Mouse (Mus musculus) G1E-ER4 (cell line): ENCODE results near the gene Gm20388. TPM values are rescaled to one million over a fixed set of nuclear protein-coding genes. Genes with fewer than 3 reads are reported as not detected.

Experiments used
- GATA1 ChIP-seq: IDR thresholded peaks from one replicate; pipeline ENCODE4 v1.8.0; 2012; ENCODE audit warnings: low read length, inconsistent platforms
- polyA plus RNA-seq: library from polyadenylated mRNA; stranded (reverse); fragments of >175 nt; gene quantifications from 2 replicates; pipeline ENCODE4 v1.2.3, GENCODE M21; 2012

Gene Gm20388
- polyA plus RNA-seq, 1 experiment = not detected

DNA sequence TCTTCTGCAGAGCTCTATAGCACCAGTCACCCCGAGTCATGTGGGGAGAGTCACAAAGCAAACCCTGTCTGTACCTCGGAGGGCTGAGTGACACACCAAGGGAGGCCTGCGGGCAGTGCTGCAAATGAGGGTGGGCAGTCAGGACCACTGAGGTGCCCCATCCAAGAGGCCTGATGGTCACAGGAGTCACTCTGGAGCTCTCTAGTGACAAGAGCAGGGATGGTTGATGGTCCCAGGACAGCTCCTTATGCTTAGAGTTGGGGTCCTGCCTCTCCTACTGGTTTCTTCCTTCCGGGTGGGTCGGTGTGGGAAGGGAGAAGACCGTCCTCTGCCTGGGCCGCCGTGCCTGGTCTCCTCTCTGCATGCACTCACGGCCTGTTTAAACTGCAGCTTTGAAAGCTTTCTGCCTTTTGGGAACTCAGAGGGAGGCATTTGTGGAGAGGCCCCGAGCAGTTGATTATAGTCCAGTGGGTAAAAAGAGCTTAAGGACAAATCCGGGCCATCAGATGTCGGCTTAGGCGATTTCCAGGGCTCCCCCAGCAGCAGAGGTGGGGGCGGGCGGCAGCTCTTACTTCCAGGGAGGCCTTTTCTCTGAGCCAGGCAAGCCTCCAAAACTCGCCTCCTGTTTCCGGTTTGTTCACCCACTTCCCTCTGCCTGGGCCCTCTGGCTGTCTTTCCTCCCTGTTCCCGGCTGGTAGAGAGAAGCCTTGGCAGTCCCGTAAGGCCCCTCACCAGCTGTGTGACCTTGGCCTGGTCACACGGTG is 516.2 kb downstream of the Gm20388 start:
- no peak for TF ChIP-seq GATA1

DNA sequence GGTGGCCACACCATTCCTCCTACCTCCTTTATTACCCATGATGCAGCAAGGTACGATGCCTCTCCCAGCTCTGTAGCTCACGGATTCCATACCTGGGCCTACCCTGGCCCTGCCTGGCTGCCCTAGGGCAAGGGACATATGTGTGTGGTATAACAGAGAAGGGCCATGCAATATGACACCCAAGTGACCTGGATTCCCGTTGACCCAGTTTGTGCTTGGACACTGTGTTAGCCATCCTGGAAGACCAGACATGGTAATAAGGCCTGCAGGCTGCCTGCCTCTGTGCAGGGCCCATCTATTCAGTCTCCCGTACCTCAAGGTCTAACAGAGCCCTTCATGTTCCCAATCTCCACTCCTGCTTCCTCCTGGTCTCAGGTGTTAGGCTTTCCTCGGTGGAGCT is 517.9 kb downstream of the Gm20388 start:
- TF ChIP-seq GATA1 = no peak

DNA sequence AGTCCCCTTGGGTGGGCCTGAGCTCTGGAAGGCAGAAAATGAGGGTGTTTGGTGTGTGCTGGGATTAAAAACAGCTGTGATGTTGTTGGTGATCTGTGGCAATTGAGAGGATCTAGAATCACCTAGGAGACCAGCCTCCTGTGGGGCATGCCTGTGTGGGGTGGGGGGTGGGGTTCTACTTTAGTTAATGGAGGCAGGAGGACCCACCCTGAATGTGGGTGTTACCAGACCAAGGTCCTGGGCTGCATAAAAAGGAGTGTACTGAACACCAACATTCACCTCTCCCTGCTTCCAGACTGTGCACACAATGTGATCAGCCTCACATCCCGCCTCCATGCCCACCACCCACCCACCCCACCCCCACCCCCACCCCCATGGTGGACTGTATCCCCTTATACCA is 518.5 kb downstream of the Gm20388 start:
- TF ChIP-seq GATA1 = no peak

DNA sequence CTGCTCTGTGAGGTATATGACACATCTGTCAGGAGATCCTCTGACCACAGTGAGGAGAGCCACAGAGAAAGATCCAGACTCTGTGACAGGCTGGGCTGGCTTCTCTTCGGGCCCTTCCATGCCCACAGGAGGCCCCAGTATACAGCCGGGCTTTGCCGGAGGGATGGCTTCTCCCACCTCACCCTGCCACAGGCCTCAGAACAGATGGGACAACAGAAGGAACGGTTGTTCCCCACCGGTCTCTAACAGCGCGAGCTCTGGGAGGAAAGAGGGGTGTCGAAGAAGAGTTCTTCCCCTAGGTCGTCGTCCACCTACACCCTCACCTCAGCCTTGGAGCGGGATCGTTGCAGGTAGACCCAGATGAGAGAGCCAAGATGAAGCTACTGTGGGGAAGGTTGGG is 520.4 kb downstream of the Gm20388 start:
- no peak for TF ChIP-seq GATA1

DNA sequence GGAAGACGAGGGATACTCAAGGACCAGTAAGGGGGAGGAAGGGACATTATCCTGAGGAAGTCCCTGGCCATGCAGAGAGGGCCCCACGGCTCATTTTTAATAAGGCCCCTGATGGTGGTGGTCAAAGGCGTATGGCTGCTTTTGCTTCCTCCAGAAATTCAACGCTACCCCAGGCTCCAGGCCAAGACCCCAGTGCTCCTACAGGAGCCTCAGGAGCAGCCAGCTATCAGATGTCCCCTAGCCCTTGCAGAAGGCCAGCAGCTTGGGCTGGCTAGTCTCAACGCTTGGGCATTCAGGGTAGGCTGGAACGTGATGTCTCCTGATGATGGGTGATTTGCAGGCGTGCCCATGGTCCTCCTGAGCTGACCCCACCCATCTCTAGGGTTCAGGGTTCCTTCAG is 521.8 kb downstream of the Gm20388 start:
- no peak for TF ChIP-seq GATA1

DNA sequence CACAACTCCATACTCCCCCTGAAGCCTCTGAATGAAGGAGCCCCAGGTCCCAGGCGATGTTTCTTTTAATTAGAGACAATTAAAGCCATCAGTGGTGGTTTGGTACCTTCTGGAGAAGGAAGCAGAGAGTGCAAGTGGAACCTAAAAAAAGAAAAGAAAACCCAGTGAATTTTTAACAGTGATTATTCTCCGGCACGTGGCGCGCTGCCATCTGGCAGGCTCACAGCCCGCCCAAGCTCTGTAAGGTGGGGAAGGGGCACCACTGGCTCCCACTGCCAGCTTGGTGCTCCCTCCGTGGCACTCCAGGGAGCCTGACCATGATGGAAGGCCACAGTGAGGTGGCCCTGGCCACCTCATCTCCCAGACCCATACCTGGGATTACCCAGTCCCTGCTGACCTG is 522.5 kb downstream of the Gm20388 start:
- no peak for TF ChIP-seq GATA1

DNA sequence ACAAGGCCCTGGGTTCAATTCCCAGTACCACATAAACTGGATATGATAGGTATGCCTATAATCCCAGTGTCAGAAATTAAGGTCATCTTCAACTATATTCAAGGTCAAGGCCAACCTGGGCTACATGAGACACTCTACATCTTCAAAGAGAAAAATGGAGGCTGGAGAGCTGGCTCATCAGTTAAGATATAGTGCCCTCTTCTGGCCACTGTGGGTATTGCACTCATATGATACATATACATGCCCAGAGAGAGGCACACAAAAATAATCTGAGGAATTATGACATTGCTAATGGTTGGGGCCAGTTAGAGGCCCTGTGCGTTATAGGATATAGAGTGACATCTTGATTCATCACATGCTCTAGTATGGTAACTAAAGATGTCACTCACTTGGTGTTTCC is 523.1 kb downstream of the Gm20388 start:
- no peak for TF ChIP-seq GATA1

DNA sequence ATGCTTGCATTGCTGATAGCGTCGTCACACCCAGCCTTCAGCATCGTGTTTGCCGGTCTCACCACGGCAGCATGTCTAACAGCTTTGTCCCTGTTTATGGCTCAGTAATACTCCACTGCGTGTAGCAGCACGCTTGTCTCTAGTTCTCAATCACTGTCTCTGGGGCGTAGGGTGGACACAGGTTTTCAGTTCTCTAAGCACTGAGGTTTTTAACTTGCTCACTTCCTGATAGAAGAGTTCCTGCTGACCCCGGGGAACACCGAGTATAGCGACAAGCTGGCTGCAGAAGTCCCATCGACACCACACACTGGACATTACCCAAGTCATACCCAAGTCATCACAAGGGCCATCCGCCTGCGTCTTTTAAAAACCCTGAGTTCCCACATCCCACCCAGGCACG is 525.1 kb downstream of the Gm20388 start:
- TF ChIP-seq GATA1 = no peak

DNA sequence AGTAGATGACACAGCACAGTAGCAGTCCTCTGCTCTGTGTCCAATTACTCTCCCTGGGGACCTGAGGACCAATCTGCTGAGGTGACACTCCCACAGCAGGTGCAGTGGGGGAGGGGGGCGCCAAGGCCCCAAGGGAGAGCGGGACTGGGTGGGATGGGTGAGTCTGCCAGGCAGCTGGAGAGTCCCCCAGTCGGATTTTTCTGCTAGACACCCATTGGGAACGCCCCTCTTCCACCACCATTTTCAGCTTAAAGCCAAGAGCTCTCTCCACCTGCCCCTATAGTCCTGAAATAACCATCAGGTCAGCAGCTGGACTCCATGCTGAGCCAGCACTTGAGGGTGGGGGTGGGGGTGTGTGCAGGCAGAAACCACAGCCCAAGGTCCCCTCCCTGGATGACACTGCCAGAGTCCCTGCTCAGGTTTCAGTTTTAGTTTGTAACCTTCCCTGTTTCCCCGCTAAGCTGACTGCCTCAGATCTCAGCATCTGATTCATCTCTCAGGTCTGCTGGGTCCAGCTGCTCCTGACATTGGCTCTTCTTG is 525.9 kb downstream of the Gm20388 start:
- no peak for TF ChIP-seq GATA1

DNA sequence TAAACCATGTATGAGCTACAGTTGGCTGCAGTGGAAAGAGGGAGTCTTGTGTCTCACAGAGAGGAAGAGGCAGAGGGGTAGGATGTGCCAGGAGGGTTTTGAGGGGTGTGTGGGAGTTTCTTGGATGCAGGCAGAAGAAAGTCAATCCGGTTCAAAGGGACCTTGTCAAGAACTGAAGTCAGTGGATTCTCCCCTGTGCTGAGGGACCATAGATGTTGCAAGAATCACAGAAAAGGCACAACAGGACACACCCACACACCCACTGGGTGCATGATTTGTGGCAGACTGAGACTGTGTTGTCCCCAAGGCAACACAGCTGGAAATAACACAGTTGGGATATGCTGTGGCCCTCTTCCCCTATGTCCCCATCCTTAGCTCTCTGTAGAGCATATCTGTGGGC is 526.6 kb downstream of the Gm20388 start:
- no peak for TF ChIP-seq GATA1

DNA sequence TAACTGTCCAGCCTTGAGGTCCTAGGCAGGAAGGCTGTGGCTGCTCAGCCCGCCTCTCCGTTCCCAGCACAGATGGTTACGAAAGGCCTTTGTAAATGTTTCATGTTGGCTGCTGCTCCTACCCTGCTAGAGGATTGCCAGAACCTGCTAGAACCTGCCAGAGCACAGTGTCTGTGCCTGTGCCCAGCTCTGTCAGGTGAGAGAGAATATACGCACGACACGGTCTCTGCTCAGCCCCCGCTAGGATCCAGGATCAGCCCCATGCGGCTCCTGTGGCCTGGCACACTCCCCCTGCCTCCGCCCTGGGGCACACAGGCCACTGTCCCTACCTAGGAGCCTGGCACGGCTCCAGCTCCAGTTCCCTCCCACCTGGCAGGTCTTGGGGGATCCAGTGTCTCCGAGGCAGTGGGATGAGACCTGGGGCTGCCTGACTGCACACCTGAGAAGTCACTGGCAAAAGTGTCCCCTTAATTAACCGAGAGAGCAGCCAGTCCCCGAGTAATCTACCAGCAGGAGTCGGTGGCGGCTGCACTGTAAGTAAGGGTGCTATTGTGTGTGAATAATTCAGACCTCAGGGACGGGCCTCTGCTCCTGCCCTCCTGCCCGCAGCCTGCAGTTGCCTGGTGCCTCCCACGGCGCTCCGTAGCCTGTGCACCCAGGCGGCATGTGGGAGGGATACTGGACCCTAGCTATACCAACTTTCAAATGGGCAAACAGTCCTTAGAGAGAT is 527.2 kb downstream of the Gm20388 start:
- no peak for TF ChIP-seq GATA1

DNA sequence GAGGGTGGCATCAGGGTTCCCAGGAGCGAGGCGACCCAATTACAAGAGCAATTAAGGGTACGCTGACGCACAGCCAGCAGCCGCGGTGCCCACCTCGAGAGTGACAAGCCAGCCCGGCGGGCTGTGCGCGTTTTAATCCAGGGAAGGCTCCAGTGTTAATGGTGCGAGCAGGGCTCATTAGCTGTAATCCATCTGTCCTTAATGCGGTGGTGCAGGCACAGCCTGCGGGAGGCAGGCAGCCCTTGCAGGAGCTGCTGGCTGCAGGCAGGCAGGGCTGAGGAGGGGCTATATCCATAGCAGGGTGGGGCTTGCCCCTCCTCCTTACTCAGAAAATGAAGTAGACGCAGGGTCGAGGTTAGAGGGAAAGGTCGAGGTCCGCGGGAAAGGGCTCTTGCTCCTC is 528.7 kb downstream of the Gm20388 start:
- no peak for TF ChIP-seq GATA1

DNA sequence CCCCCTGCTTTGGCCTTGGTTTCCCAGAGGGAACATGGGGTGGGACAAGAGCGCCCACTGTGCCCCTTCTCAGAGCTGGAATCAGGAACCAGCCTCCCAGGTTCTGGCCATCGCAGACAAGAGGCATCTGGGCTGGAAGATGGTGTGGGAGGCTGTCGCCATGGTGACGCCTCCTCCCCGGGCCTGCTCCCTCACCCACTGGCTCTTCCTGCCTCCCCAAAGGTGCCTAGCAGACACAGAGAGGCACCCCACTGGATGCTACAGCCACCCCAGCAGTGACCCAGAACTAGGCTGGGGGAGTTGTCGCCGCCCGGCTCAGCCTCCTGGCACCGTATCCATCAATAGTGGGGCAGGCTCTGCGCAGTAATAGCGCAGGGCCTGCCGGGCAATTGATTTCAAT is 530.1 kb downstream of the Gm20388 start:
- TF ChIP-seq GATA1 = no peak

DNA sequence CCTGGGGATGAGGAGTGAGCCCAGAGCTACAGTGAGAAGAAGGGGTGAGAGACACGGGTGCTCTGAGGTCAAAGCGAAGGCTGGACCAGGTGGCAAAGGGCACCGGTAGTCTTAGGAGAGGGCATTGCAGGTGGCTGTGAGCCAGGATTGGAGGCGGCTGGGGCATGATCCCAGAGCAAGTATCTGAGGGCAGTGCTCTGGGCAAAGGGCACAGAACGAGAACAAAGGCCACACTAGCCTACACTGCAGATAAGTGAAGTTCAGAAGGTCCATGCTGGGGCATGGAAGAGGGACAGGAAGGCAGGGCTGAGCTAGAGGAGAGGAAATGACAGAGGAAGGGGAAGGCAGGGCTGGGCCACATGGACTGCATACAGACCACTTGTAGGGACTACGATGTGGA is 531.0 kb downstream of the Gm20388 start:
- no peak for TF ChIP-seq GATA1

DNA sequence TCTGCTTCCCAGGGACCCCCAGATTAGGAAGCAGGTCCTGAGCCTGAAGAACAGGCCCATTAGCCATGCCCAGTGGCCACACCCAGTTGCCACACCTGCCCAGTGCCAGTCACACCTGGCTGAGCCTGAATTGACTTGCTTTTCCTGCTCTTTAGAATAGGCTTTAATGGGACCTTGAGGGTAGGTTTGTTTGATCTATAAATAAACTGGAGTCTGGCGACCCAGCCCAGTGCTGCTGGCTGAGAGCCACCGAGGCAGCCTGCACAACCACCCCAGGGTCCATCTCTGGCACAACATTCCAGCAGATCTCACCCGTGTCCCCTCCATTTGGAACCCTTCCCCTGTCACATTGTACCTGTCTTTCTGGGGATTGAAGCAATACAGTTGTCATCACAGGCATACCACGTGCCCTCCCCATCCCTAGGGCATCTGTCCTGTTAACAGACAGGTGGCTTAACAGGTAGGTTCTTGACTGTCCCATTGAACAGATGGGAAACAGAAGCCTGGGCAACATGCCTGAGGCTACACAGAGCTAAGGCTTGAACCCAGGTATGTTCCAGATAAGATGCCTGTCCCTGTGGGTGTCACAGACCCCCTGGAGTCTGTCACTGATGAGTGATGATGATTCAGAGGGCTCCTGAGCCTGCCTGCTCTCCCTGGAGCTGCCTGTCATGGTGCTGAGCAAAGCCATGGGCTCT is 531.8 kb downstream of the Gm20388 start:
- TF ChIP-seq GATA1 = no peak

DNA sequence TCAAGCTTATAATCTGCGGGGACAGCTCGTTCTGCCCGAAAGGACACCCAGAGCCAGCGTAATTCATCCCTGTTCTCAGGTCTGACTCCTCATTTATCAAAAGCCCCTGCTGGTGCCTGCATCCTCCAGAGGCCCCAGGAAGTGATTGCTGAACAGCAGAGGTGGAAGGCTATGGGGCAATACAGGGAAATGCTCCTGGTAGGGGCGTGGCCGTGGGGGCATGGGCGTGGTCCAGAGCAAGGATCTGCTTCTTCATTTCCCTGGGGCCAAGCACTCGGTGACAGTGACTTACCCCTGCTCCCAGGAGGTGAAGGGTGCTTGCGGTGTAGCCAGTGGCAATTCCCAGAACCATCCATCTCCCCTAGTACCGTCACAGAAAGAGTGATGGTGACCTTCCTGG is 534.6 kb downstream of the Gm20388 start:
- TF ChIP-seq GATA1 = no peak
